Mouse (Mus musculus) limb, embryonic 14.5 days (tissue): ENCODE measurements around the gene Trim7. TPM values are rescaled to one million over a fixed set of nuclear protein-coding genes. Genes with fewer than 3 reads are reported as not detected.
"Not testable (repeated sequence)": the region's sequence is repeated elsewhere in the genome, so short reads cannot be mapped to it uniquely, and the experiment has no call there.

Experiments
- ATAC-seq: fragments of 200-750 bp; cut with Nextera tagmentation; 2 replicates; pipeline ENCODE4 v1.8.0; 2017; ENCODE audit warnings: low read depth, moderate number of reproducible peaks, moderate TSS enrichment; ENCODE audit not compliant: low FRiP score
- DNase-seq: peaks from one replicate; pipeline ENCODE4 v3.0.0-alpha.2; 2015; ENCODE audit warnings: low spot score
- H3K27ac ChIP-seq: fragments of 300-500 bp; sonication (generic); replicated peaks from 2 replicates; pipeline ENCODE4 v1.5.1; 2014; ENCODE audit warnings: low read depth, mild to moderate bottlenecking, low read length, moderate library complexity, mixed read lengths
- H3K27me3 ChIP-seq: fragments of 300-500 bp; sonication (generic); 2 replicates; pipeline ENCODE4 v1.6.1; 2014; ENCODE audit warnings: low read length, mixed read lengths; ENCODE audit not compliant: control insufficient read depth, insufficient read depth
- H3K36me3 ChIP-seq: fragments of 300-500 bp; sonication (generic); 2 replicates; pipeline ENCODE4 v1.6.1; 2014; ENCODE audit warnings: mild to moderate bottlenecking, low read length, moderate library complexity, mixed read lengths; ENCODE audit not compliant: control insufficient read depth, insufficient read depth
- H3K4me1 ChIP-seq: fragments of 300-500 bp; sonication (generic); 2 replicates; pipeline ENCODE4 v1.6.1; 2014; ENCODE audit warnings: antibody characterized with exemption, low read length, mixed read lengths; ENCODE audit not compliant: control insufficient read depth, insufficient read depth
- H3K4me2 ChIP-seq: fragments of 300-500 bp; sonication (generic); replicated peaks from 2 replicates; pipeline ENCODE4 v1.6.1; 2014; ENCODE audit warnings: low read depth, mild to moderate bottlenecking, low read length, moderate library complexity; ENCODE audit not compliant: severe bottlenecking
- H3K4me3 ChIP-seq: fragments of 300-500 bp; sonication (generic); replicated peaks from 2 replicates; pipeline ENCODE4 v1.5.1; 2014; ENCODE audit warnings: low read length
- H3K9ac ChIP-seq: fragments of 300-500 bp; sonication (generic); 2 replicates; pipeline ENCODE4 v1.6.1; 2014; ENCODE audit warnings: mild to moderate bottlenecking, low read depth, low read length, moderate library complexity; ENCODE audit not compliant: severe bottlenecking
- H3K9me3 ChIP-seq: fragments of 300-500 bp; sonication (generic); 2 replicates; pipeline ENCODE4 v1.6.1; 2016; ENCODE audit warnings: low read length; ENCODE audit not compliant: control insufficient read depth
- POLR2A ChIP-seq: fragments of 200-500 bp; IDR thresholded peaks from 2 replicates; pipeline ENCODE4 v1.8.0; 2012; ENCODE audit warnings: inconsistent platforms, mild to moderate bottlenecking, moderate library complexity, borderline replicate concordance; ENCODE audit not compliant: insufficient read depth, insufficient read length; ENCODE audit errors: extremely low read depth
- WGBS: fragments of 180-500 bp; shearing (Covaris S2); extraction: QIAGEN DNeasy Blood & Tissue Kit; methylation state at CpG from one replicate; pipeline ENCODE4 v1.1.7; 2014; 5-methylcytosine and 5-hydroxymethylcytosine counted together
- polyA plus RNA-seq, 2 experiments: library from polyadenylated mRNA; depleted of rRNA in 1 of 2; stranded (reverse) in 1 of 2; unstranded in 1 of 2; fragments of >200 nt; fragmentation: Nextera tagmentation in 1 of 2; extraction: Ambion mirVana in 1 of 2; gene quantifications; 2 replicates each; pipeline versions ENCODE4 v1.2.1 to v1.2.3; 2012 to 2014

Trim7 gene
- polyA plus RNA-seq, 2 experiments: 1.2 to 2.9 TPM

- H3K4me3 ChIP-seq: peak within 1 kb of the TSS; percentile 73
- under 1% methylated on average over 59 of the region's 77 CpGs for WGBS
- H3K4me1 ChIP-seq: peaks cover 11% of the 10 kb centered on the region
- TF ChIP-seq POLR2A: peak; percentile 27; the same call in 1 of the 2 replicates
- DNase-seq (peak; percentile 98), ATAC-seq (peak; percentile 96)
- H3K9me3 ChIP-seq: no peaks in the 10 kb centered on the region
- H3K4me2 ChIP-seq: peak within 1 kb of the TSS; percentile 81
- H3K36me3 ChIP-seq: peaks cover 22% of the 10 kb centered on the region
- peak within 1 kb of the TSS; percentile 91 for H3K27ac ChIP-seq
- H3K27me3 ChIP-seq: no peaks in the 10 kb centered on the region
- peak within 1 kb of the TSS; percentile 86 for H3K9ac ChIP-seq
Measured at GRCm38 (mm10) chr11:48816800-48817665, 8.9 kb upstream of the Trim7 start, which contains the start of gene Trim41. Gene Trim41, minus strand, starts transcription at chr11:48817353.

- no peaks in the 10 kb centered on the region for H3K27me3 ChIP-seq
- TF ChIP-seq POLR2A: no peak
- no peak for DNase-seq
- H3K4me2 ChIP-seq: peak overlapping the region; percentile 49
- peak overlapping the region; percentile 91 for H3K27ac ChIP-seq
- peaks cover 11% of the 10 kb centered on the region for H3K4me1 ChIP-seq
- H3K9me3 ChIP-seq: no peaks in the 10 kb centered on the region
- WGBS: 6% methylated on average over 9 of the region's 9 CpGs
- peak overlapping the region; percentile 86 for H3K9ac ChIP-seq
- no peak for ATAC-seq
- H3K4me3 ChIP-seq: peak overlapping the region; percentile 73
- peaks cover 14% of the 10 kb centered on the region for H3K36me3 ChIP-seq
Measured at GRCm38 (mm10) chr11:48817794-48818193, 8.1 kb upstream of the Trim7 start.

GRCm38 (mm10) chr11:48818346-48818745, 7.6 kb upstream of the Trim7 start:
- H3K27me3 ChIP-seq: no peaks in the 10 kb centered on the region
- WGBS: under 1% methylated on average over 16 of the region's 16 CpGs
- H3K9me3 ChIP-seq: no peaks in the 10 kb centered on the region
- ATAC-seq (peak; percentile 18), DNase-seq (peak; percentile 97)
- H3K36me3 ChIP-seq: peaks cover 9% of the 10 kb centered on the region; the same call in 1 of the 2 replicates
- peaks cover 11% of the 10 kb centered on the region for H3K4me1 ChIP-seq
- 0 out of 2 replicates have a peak overlapping the region, but pooled peaks have one; percentile 86 for H3K9ac ChIP-seq
- no peak for TF ChIP-seq POLR2A
- peak overlapping the region; percentile 73 for H3K4me3 ChIP-seq
- peak overlapping the region; percentile 49 for H3K4me2 ChIP-seq
- H3K27ac ChIP-seq: no peak overlapping the region

- Histone ChIP-seq H3K4me1 (peaks cover 11% of the 10 kb centered on the region), H3K27ac (no peak overlapping the region), H3K4me3 (no peak overlapping the region), H3K4me2 (no peak overlapping the region), H3K36me3 (peaks cover 5% of the 10 kb centered on the region; the same call in 1 of the 2 replicates), H3K27me3 (peaks cover 11% of the 10 kb centered on the region; the same call in 1 of the 2 replicates), H3K9me3 (no peaks in the 10 kb centered on the region), H3K9ac (no peak overlapping the region)
- DNase-seq (no peak), ATAC-seq (no peak)
- WGBS: 81% methylated on average over 7 of the region's 7 CpGs
- TF ChIP-seq POLR2A: no peak
Measured at GRCm38 (mm10) chr11:48819614-48820307, 6.2 kb upstream of the Trim7 start.

- Histone ChIP-seq H3K36me3 (peaks cover 3% of the 10 kb centered on the region; the same call in 1 of the 2 replicates), H3K9ac (no peak overlapping the region), H3K4me2 (no peak overlapping the region), H3K27me3 (peaks cover 13% of the 10 kb centered on the region; the same call in 1 of the 2 replicates), H3K9me3 (no peaks in the 10 kb centered on the region), H3K27ac (no peak overlapping the region), H3K4me1 (peaks cover 9% of the 10 kb centered on the region), H3K4me3 (no peak overlapping the region)
- DNase-seq (no peak), ATAC-seq (no peak)
- TF ChIP-seq POLR2A: no peak
Measured at GRCm38 (mm10) chr11:48820308-48820674, 5.6 kb upstream of the Trim7 start.

GRCm38 (mm10) chr11:48821299-48821698, 4.6 kb upstream of the Trim7 start:
- not testable (repeated sequence) for H3K4me3 ChIP-seq, ATAC-seq, H3K9ac ChIP-seq, H3K36me3 ChIP-seq, H3K4me2 ChIP-seq, H3K27ac ChIP-seq, H3K9me3 ChIP-seq, H3K4me1 ChIP-seq, DNase-seq
- WGBS: 85% methylated on average over 14 of the region's 14 CpGs
- peaks cover 13% of the 10 kb centered on the region; the same call in 1 of the 2 replicates for H3K27me3 ChIP-seq
